Mouse (Mus musculus): ENCODE data around the gene Trmt6. TPM values are rescaled to one million over a fixed set of nuclear protein-coding genes. Genes with fewer than 3 reads are reported as not detected.

Trmt6 gene
- total RNA-seq, 2 experiments from 2014 or later = 5.5 to 7.4 TPM

- intact Hi-C loops (cut with DNase I) = no loop called here
- no peak overlapping the region for H3K4me3 ChIP-seq
- TF ChIP-seq CTCF (IDR thresholded peaks at IDR 0.05) = no peak
- H3K27ac ChIP-seq = no peak overlapping the region
- no peak for DNase-seq
Observed at GRCm38 (mm10) chr2:132794204-132794586, 21.7 kb downstream of the Trmt6 start.

- DNase-seq = no peak
- TF ChIP-seq CTCF (IDR thresholded peaks at IDR 0.05) = no peak
- intact Hi-C loops (cut with DNase I) = no loop called here
- Histone ChIP-seq H3K4me3 (no peak overlapping the region), H3K27ac (no peak overlapping the region)
Observed at GRCm38 (mm10) chr2:132793441-132794203, 22.2 kb downstream of the Trmt6 start.

- intact Hi-C loops (cut with DNase I) = no loop called here
- no peak for DNase-seq
- Histone ChIP-seq H3K27ac (no peak overlapping the region), H3K4me3 (no peak overlapping the region)
- TF ChIP-seq CTCF (IDR thresholded peaks at IDR 0.05) = no peak
Observed at GRCm38 (mm10) chr2:132784039-132784438, 31.8 kb downstream of the Trmt6 start.

GRCm38 (mm10) chr2:132781439-132782068, 34.3 kb downstream of the Trmt6 start:
- intact Hi-C loops (cut with DNase I) = no loop called here
- no peak overlapping the region for H3K27ac ChIP-seq
- peak; percentile 85 for DNase-seq
- TF ChIP-seq CTCF (IDR thresholded peaks at IDR 0.05) = no peak
- H3K4me3 ChIP-seq = 0 out of 2 replicates have a peak overlapping the region, but pooled peaks have one; percentile 26

GRCm38 (mm10) chr2:132780978-132781377, 34.9 kb downstream of the Trmt6 start, which contains the start of gene Chgb:
Gene Chgb (plus strand): TSS chr2:132781278.
- TF ChIP-seq CTCF (IDR thresholded peaks at IDR 0.05) = no peak
- DNase-seq = no peak
- H3K4me3 ChIP-seq = 0 out of 2 replicates have a peak within 1 kb of the TSS, but pooled peaks have one; percentile 26
- H3K27ac ChIP-seq = no peak within 1 kb of the TSS
- intact Hi-C loops (cut with DNase I) = no loop called here

- no peak for DNase-seq
- H3K27ac ChIP-seq = no peak overlapping the region
- TF ChIP-seq CTCF (IDR thresholded peaks at IDR 0.05) = no peak
- H3K4me3 ChIP-seq = no peak overlapping the region
- intact Hi-C loops (cut with DNase I) = no loop called here
Observed at GRCm38 (mm10) chr2:132770822-132771221, 45.0 kb downstream of the Trmt6 start.

- TF ChIP-seq CTCF (IDR thresholded peaks at IDR 0.05) = no peak
- H3K27ac ChIP-seq = no peak overlapping the region
- intact Hi-C loops (cut with DNase I) = no loop called here
- H3K4me3 ChIP-seq = no peak overlapping the region
- no peak for DNase-seq
Observed at GRCm38 (mm10) chr2:132757911-132758310, 57.9 kb downstream of the Trmt6 start.

Other genes starting within 250 kb of the Trmt6 start
- 100 to 1,000 TPM; 167 to 341 TPM for gene Gpcpd1, start 228.3 kb downstream of the Trmt6 start, total RNA-seq (2021)
- 1 to 10 TPM; 6.2 to 6.9 TPM for gene Shld1, start 129.1 kb downstream of the Trmt6 start, total RNA-seq (2021)
- under 1 TPM in 1 of 2 experiments, not detected in 1; 0.18 TPM for gene Chgb, start 34.8 kb downstream of the Trmt6 start, total RNA-seq (2021)
- gene Mcm8, start 86 bp upstream of the Trmt6 start, total RNA-seq (2021) = 1 to 10 TPM; 1.3 TPM
- gene Crls1, start 30.6 kb upstream of the Trmt6 start, total RNA-seq (2021) = 10 to 100 TPM; 11.0 to 16.2 TPM
- gene Lrrn4, start 64.8 kb upstream of the Trmt6 start, total RNA-seq (2021) = not detected
- gene Fermt1, start 129.9 kb upstream of the Trmt6 start, total RNA-seq (2021) = not detected